Mouse (Mus musculus) left cerebral cortex, adult 2 months (tissue): ENCODE results near the gene Krt31. TPM values are rescaled to one million over a fixed set of nuclear protein-coding genes. Genes with fewer than 3 reads are reported as not detected.

Experiments
- DNase-seq, 2 experiments: peaks; one replicate each; pipeline ENCODE4 v3.0.0; 2021 to 2022; ENCODE audit warnings: low spot score in 2 of 2, mixed read lengths in 1 of 2; ENCODE audit errors: extremely low spot score in 1 of 2
- H3K27ac ChIP-seq: fragments of 200-600 bp; 2 replicates; pipeline ENCODE4 v1.8.1; 2022
- H3K4me3 ChIP-seq: fragments of 200-600 bp; 2 replicates; pipeline ENCODE4 v1.8.1; 2022
- CTCF ChIP-seq: fragments of 200-600 bp; IDR thresholded peaks from 2 replicates; pipeline ENCODE4 v1.8.1; 2022; ENCODE audit warnings: antibody characterized with exemption, mild to moderate bottlenecking, moderate library complexity
- intact Hi-C: fragments of 180-260 bp; cut with DNase I; formaldehyde crosslinking; loops from one replicate; pipeline ENCODE4 v1.15.1; 2025
- total RNA-seq, 2 experiments: library from RNA; stranded (reverse); gene quantifications; 2 replicates each; pipeline ENCODE4 v1.2.3; 2021

Gene Krt31
- total RNA-seq, 2 experiments from 2014 or later: not detected

- no peak for DNase-seq
- intact Hi-C loops: no loop called here
- Histone ChIP-seq H3K27ac (no peak overlapping the region), H3K4me3 (no peak overlapping the region)
- TF ChIP-seq CTCF: no peak
Observed at GRCm38 (mm10) chr11:99999091-99999490, 51.3 kb downstream of the Krt31 start.

Other genes starting within 250 kb of the Krt31 start
- gene Gm11554, start 246.1 kb downstream of the Krt31 start, total RNA-seq: not detected
- not detected for gene Krtap4-13, start 240.7 kb downstream of the Krt31 start, total RNA-seq
- gene Gm11564, start 234.9 kb downstream of the Krt31 start, total RNA-seq: not detected
- gene 2300003K06Rik, start 212.5 kb downstream of the Krt31 start, total RNA-seq: not detected
- not detected for gene Krtap4-16, start 198.9 kb downstream of the Krt31 start, total RNA-seq
- not detected for gene Gm11568, start 192.6 kb downstream of the Krt31 start, total RNA-seq
- gene Gm11559, start 186.1 kb downstream of the Krt31 start, total RNA-seq: not detected
- gene Krtap9-1, start 177.2 kb downstream of the Krt31 start, total RNA-seq: not detected
- gene Gm11567, start 171.4 kb downstream of the Krt31 start, total RNA-seq: not detected
- not detected for gene Krtap31-1, start 142.6 kb downstream of the Krt31 start, total RNA-seq
- not detected for gene Gm11565, start 135.8 kb downstream of the Krt31 start, total RNA-seq
- gene Krtap31-2, start 114.3 kb downstream of the Krt31 start, total RNA-seq: not detected
- gene Krtap9-5, start 102.1 kb downstream of the Krt31 start, total RNA-seq: not detected
- not detected for gene Krtap29-1, start 71.5 kb downstream of the Krt31 start, total RNA-seq
- not detected for gene Krtap16-1, start 64.0 kb downstream of the Krt31 start, total RNA-seq
- not detected for gene Krtap17-1, start 56.6 kb downstream of the Krt31 start, total RNA-seq
- not detected for gene Krt33a, start 34.3 kb downstream of the Krt31 start, total RNA-seq
- not detected for gene Krt33b, start 20.7 kb downstream of the Krt31 start, total RNA-seq
- gene Krt34, start 9.0 kb downstream of the Krt31 start, total RNA-seq: not detected
- gene Krt32, start 37.7 kb upstream of the Krt31 start, total RNA-seq: not detected
- not detected for gene Krt35, start 45.7 kb upstream of the Krt31 start, total RNA-seq
- not detected for gene Krt36, start 55.1 kb upstream of the Krt31 start, total RNA-seq
- gene Krt13, start 71.0 kb upstream of the Krt31 start, total RNA-seq: not detected
- gene Krt15, start 85.4 kb upstream of the Krt31 start, total RNA-seq: not detected
- not detected for gene Krt19, start 98.1 kb upstream of the Krt31 start, total RNA-seq
- 1 to 10 TPM; 3.2 to 3.4 TPM for gene Krt9, start 142.7 kb upstream of the Krt31 start, total RNA-seq
- not detected for gene Krt14, start 157.0 kb upstream of the Krt31 start, total RNA-seq
- gene Krt16, start 198.4 kb upstream of the Krt31 start, total RNA-seq: not detected
- not detected for gene Krt17, start 210.5 kb upstream of the Krt31 start, total RNA-seq
- not detected for gene Krt42, start 219.3 kb upstream of the Krt31 start, total RNA-seq